Mouse (Mus musculus) ES-Bruce4 (cell line): Measurements from ENCODE around the gene Cwf19l1.

Experiments
- CTCF ChIP-seq: IDR thresholded peaks from one replicate; pipeline ENCODE4 v1.8.1; 2011; ENCODE audit warnings: low read depth, low read length
- EP300 ChIP-seq: IDR thresholded peaks from 2 replicates; pipeline ENCODE4 v1.6.1; 2011; ENCODE audit warnings: low read depth, low read length; ENCODE audit not compliant: insufficient read depth
- POLR2A ChIP-seq: IDR thresholded peaks from one replicate; pipeline ENCODE4 v1.8.1; 2011; ENCODE audit warnings: low read length; ENCODE audit not compliant: insufficient read depth

DNA sequence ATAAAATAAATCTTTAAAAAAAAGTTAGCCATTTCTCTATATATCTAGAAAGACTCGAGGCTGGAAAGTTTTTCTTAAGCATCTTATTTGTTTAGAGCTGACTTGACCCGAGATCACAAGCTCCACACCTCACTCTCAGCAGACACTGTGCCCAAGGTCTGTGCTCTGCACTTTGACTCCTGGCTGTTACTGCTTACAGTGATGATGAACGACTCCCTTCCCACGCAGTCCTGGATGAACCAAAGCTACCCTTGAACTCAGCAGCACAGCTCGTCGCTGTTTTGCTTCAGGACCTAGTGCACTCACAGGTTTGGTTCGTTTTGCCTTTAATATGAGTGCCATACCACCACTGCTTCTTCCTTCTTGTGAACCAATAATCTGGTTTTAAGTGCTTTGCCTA is 71.9 kb downstream of the Cwf19l1 start:
- TF ChIP-seq POLR2A: no peak
- TF ChIP-seq CTCF: no peak
- TF ChIP-seq EP300: no peak
